Mouse (Mus musculus) liver, adult 2 months (tissue): Measurements from ENCODE around the gene Trim7.

ENCODE experiments used
- CTCF ChIP-seq: fragments of 200-500 bp; IDR thresholded peaks from 2 replicates; pipeline ENCODE4 v1.5.1; 2011; ENCODE audit warnings: low read depth, low read length, control low read depth
- POLR2A ChIP-seq: fragments of 200-500 bp; IDR thresholded peaks from 2 replicates; pipeline ENCODE4 v1.6.1; 2011; ENCODE audit warnings: low read length, control low read depth; ENCODE audit not compliant: insufficient read depth; ENCODE audit errors: extremely low read depth

DNA sequence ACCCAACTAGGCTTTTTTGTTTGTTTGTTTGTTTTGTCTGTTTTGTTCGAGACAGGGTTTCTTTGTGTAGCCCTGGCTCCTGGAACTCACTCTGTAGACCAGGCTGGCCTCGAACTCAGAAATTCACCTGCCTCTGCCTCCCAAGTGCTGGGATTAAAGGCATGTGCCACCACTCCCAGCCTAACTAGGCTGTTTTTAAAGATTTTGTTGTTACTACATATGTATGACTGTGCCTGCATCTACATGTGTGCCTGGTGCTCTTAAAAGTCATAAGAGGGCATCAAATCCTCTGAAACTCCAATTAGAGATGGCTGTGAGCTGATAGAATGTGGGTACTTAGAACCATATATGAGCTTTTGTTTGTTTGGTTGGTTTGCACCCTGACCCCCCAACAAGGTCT is 5.3 kb downstream of the Trim7 start:
- TF ChIP-seq CTCF (no peak), POLR2A (no peak)
